Mouse (Mus musculus) liver, embryonic 11.5 days (tissue): Measurements from ENCODE around the gene Phc2. TPM values are rescaled to one million over a fixed set of nuclear protein-coding genes. Genes with fewer than 3 reads are reported as not detected.
"Not testable (repeated sequence)": the region's sequence is repeated elsewhere in the genome, so short reads cannot be mapped to it uniquely, and the experiment has no call there.

Source experiments
- ATAC-seq: fragments of 200-750 bp; cut with Nextera tagmentation; replicated peaks from 2 replicates; pipeline ENCODE4 v1.8.0; 2017; ENCODE audit warnings: moderate number of reproducible peaks, mild to moderate bottlenecking, moderate TSS enrichment, moderate library complexity; ENCODE audit not compliant: low FRiP score
- DNase-seq: peaks from one replicate; pipeline ENCODE4 v3.0.0-alpha.2; 2017; ENCODE audit warnings: low spot score
- H3K27ac ChIP-seq: fragments of 300-500 bp; sonication (generic); 2 replicates; pipeline ENCODE4 v1.5.1; 2014; ENCODE audit warnings: mild to moderate bottlenecking, low read depth, low read length, control low read depth
- H3K27me3 ChIP-seq: fragments of 300-500 bp; sonication (generic); replicated peaks from 2 replicates; pipeline ENCODE4 v1.6.1; 2014; ENCODE audit warnings: low read length, mixed read lengths; ENCODE audit not compliant: control insufficient read depth, insufficient read depth
- H3K36me3 ChIP-seq: fragments of 300-500 bp; sonication (generic); 2 replicates; pipeline ENCODE4 v1.6.1; 2014; ENCODE audit warnings: mild to moderate bottlenecking, low read length, moderate library complexity, mixed read lengths; ENCODE audit not compliant: control insufficient read depth, insufficient read depth
- H3K4me1 ChIP-seq: fragments of 300-500 bp; sonication (generic); replicated peaks from 2 replicates; pipeline ENCODE4 v1.6.1; 2014; ENCODE audit warnings: low read length, mixed read lengths; ENCODE audit not compliant: control insufficient read depth, insufficient read depth
- H3K4me2 ChIP-seq: fragments of 300-500 bp; sonication (generic); 2 replicates; pipeline ENCODE4 v1.6.1; 2014; ENCODE audit warnings: mild to moderate bottlenecking, control low read depth, moderate library complexity
- H3K4me3 ChIP-seq: fragments of 300-500 bp; sonication (generic); 2 replicates; pipeline ENCODE4 v1.5.1; 2014; ENCODE audit warnings: low read depth, low read length, control low read depth
- H3K9ac ChIP-seq: fragments of 300-500 bp; sonication (generic); 2 replicates; pipeline ENCODE4 v1.6.1; 2014; ENCODE audit warnings: low read depth, low read length, control low read depth
- H3K9me3 ChIP-seq: fragments of 300-500 bp; sonication (generic); 2 replicates; pipeline ENCODE4 v1.6.1; 2016; ENCODE audit warnings: low read length, inconsistent platforms, mixed read lengths; ENCODE audit not compliant: control insufficient read depth
- WGBS: fragments of 180-500 bp; shearing (Covaris S2); extraction: QIAGEN DNeasy Blood & Tissue Kit; methylation state at CpG from one replicate; pipeline ENCODE4 v1.1.7; 2014; 5-methylcytosine and 5-hydroxymethylcytosine counted together
- polyA plus RNA-seq: library from polyadenylated mRNA; unstranded; fragments of >200 nt; fragmentation: Nextera tagmentation; extraction: Ambion mirVana; gene quantifications from 2 replicates; pipeline ENCODE4 v1.2.1, GENCODE M21; 2014

The Phc2 gene
- polyA plus RNA-seq, 1 experiment from 2014 or later: 39.3 TPM

GRCm38 (mm10) chr4:128655446-128655845, 944 bp downstream of the Phc2 start:
- no peaks in the 10 kb centered on the region for H3K9me3 ChIP-seq
- no peak overlapping the region for H3K27ac ChIP-seq
- no peak for ATAC-seq
- peaks cover 9% of the 10 kb centered on the region for H3K4me1 ChIP-seq
- peak overlapping the region; percentile 71 for H3K9ac ChIP-seq
- H3K36me3 ChIP-seq: no peaks in the 10 kb centered on the region
- peak overlapping the region; percentile 95 for H3K4me2 ChIP-seq
- 9% methylated on average over 12 of the region's 12 CpGs for WGBS
- peaks cover 3% of the 10 kb centered on the region; the same call in 1 of the 2 replicates for H3K27me3 ChIP-seq
- no peak for DNase-seq
- H3K4me3 ChIP-seq: peak overlapping the region; percentile 75

- Histone ChIP-seq H3K9me3 (no peaks in the 10 kb centered on the region), H3K27me3 (peaks cover 3% of the 10 kb centered on the region; the same call in 1 of the 2 replicates), H3K4me3 (no peak overlapping the region), H3K9ac (no peak overlapping the region), H3K4me1 (peaks cover 4% of the 10 kb centered on the region; the same call in 1 of the 2 replicates), H3K27ac (no peak overlapping the region), H3K36me3 (no peaks in the 10 kb centered on the region), H3K4me2 (no peak overlapping the region)
- WGBS: 86% methylated on average over 8 of the region's 8 CpGs
- ATAC-seq (no peak), DNase-seq (no peak)
These were observed 5.7 kb downstream of the Phc2 start for GRCm38 (mm10) chr4:128660196-128660595.

GRCm38 (mm10) chr4:128661063-128661462, 6.6 kb downstream of the Phc2 start:
- Histone ChIP-seq H3K27ac (no peak overlapping the region), H3K27me3 (peaks cover under 1% of the 10 kb centered on the region; the same call in 1 of the 2 replicates), H3K36me3 (no peaks in the 10 kb centered on the region), H3K9me3 (no peaks in the 10 kb centered on the region), H3K4me1 (peaks cover 5% of the 10 kb centered on the region; the same call in 1 of the 2 replicates), H3K4me2 (no peak overlapping the region), H3K9ac (no peak overlapping the region), H3K4me3 (no peak overlapping the region)
- ATAC-seq (no peak), DNase-seq (no peak)
- WGBS: 82% methylated on average over 8 of the region's 8 CpGs

- 66% methylated on average over 3 of the region's 3 CpGs for WGBS
- Histone ChIP-seq H3K4me2 (no peak overlapping the region), H3K4me3 (no peak overlapping the region), H3K27me3 (no peaks in the 10 kb centered on the region), H3K9ac (no peak overlapping the region), H3K27ac (no peak overlapping the region), H3K4me1 (0 out of 2 replicates have a peak, but pooled peaks cover 5% of the 10 kb centered on the region), H3K9me3 (no peaks in the 10 kb centered on the region), H3K36me3 (no peaks in the 10 kb centered on the region)
- DNase-seq: no peak
- ATAC-seq: no peak
These were observed 9.5 kb downstream of the Phc2 start for GRCm38 (mm10) chr4:128664002-128664401.

GRCm38 (mm10) chr4:128666362-128666761, 11.9 kb downstream of the Phc2 start:
- DNase-seq, H3K27me3 ChIP-seq, H3K36me3 ChIP-seq, ATAC-seq, H3K4me2 ChIP-seq, H3K4me3 ChIP-seq, H3K9ac ChIP-seq, H3K9me3 ChIP-seq, H3K27ac ChIP-seq: not testable (repeated sequence)
- H3K4me1 ChIP-seq: peaks cover 19% of the 10 kb centered on the region
- 44% methylated on average over 7 of the region's 7 CpGs for WGBS

GRCm38 (mm10) chr4:128667195-128667594, 12.7 kb downstream of the Phc2 start:
- not testable (repeated sequence) for H3K27me3 ChIP-seq, H3K9me3 ChIP-seq, ATAC-seq, H3K36me3 ChIP-seq, H3K4me2 ChIP-seq, H3K4me3 ChIP-seq, DNase-seq, H3K9ac ChIP-seq, H3K27ac ChIP-seq
- 41% methylated on average over 4 of the region's 4 CpGs for WGBS
- peaks cover 17% of the 10 kb centered on the region for H3K4me1 ChIP-seq

GRCm38 (mm10) chr4:128669229-128669628, 14.7 kb downstream of the Phc2 start:
- no peak overlapping the region for H3K27ac ChIP-seq
- WGBS: 53% methylated on average over 6 of the region's 6 CpGs
- H3K9me3 ChIP-seq: no peaks in the 10 kb centered on the region
- H3K4me2 ChIP-seq: no peak overlapping the region
- ATAC-seq (peak; percentile 82), DNase-seq (no peak)
- no peaks in the 10 kb centered on the region for H3K27me3 ChIP-seq
- H3K4me3 ChIP-seq: no peak overlapping the region
- no peak overlapping the region for H3K9ac ChIP-seq
- peaks cover 17% of the 10 kb centered on the region for H3K4me1 ChIP-seq
- no peaks in the 10 kb centered on the region for H3K36me3 ChIP-seq

GRCm38 (mm10) chr4:128670566-128671191, 16.2 kb downstream of the Phc2 start:
- Histone ChIP-seq H3K4me1 (peaks cover 14% of the 10 kb centered on the region), H3K4me2 (peak overlapping the region; percentile 17; the same call in 1 of the 2 replicates), H3K27ac (peak overlapping the region; percentile 45; the same call in 1 of the 2 replicates), H3K4me3 (no peak overlapping the region), H3K27me3 (no peaks in the 10 kb centered on the region), H3K36me3 (no peaks in the 10 kb centered on the region), H3K9ac (0 out of 2 replicates have a peak overlapping the region, but pooled peaks have one; percentile 43), H3K9me3 (no peaks in the 10 kb centered on the region)
- WGBS: 51% methylated on average over 11 of the region's 11 CpGs
- ATAC-seq (peak; percentile 61; the same call in 1 of the 2 replicates), DNase-seq (no peak)

GRCm38 (mm10) chr4:128672494-128672893, 18.0 kb downstream of the Phc2 start:
- DNase-seq (no peak), ATAC-seq (no peak)
- no peak overlapping the region for H3K4me2 ChIP-seq
- no peaks in the 10 kb centered on the region for H3K36me3 ChIP-seq
- no peak overlapping the region for H3K9ac ChIP-seq
- peaks cover 14% of the 10 kb centered on the region for H3K4me1 ChIP-seq
- H3K9me3 ChIP-seq: no peaks in the 10 kb centered on the region
- 87% methylated on average over 4 of the region's 4 CpGs for WGBS
- no peak overlapping the region for H3K27ac ChIP-seq
- H3K27me3 ChIP-seq: no peaks in the 10 kb centered on the region
- H3K4me3 ChIP-seq: no peak overlapping the region
